8 mouse cellular contexts compared by ENCODE assay signal in genomic region chr16:91541573-91542081, GRCm38 (mm10). TPM values are rescaled to one million over a fixed set of nuclear protein-coding genes. Genes with fewer than 3 reads are reported as not detected.
DNase-seq lines count a peak whose midpoint lies in the region; ATAC-seq lines count a peak whose summit lies in the region.

No protein-coding gene starts in this region.

- H3K4me3 ChIP-seq in neural tube, embryonic 12.5 days: no peak overlapping the region
- no peak overlapping the region for H3K4me3 ChIP-seq in neural tube, embryonic 14.5 days (ENCODE audit: low read depth, low read length)

- H3K9me3 ChIP-seq in neural tube, embryonic 12.5 days: no peaks in the 10 kb centered on the region
- H3K9me3 ChIP-seq in neural tube, embryonic 14.5 days (ENCODE audit: control insufficient read depth, low read length): no peaks in the 10 kb centered on the region

- no peak overlapping the region for H3K9ac ChIP-seq in neural tube, embryonic 12.5 days
- H3K9ac ChIP-seq in neural tube, embryonic 14.5 days (replicated peaks; ENCODE audit: low read depth, low read length): no peak overlapping the region

- H3K4me2 ChIP-seq in neural tube, embryonic 12.5 days (replicated peaks): peak overlapping the region; percentile 24; the same call in 1 of the 2 replicates
- peak overlapping the region; percentile 27; the same call in 1 of the 2 replicates for H3K4me2 ChIP-seq in neural tube, embryonic 14.5 days (ENCODE audit: low read depth, low read length)

- H3K27ac ChIP-seq in neural tube, embryonic 12.5 days: no peak overlapping the region
- no peak overlapping the region for H3K27ac ChIP-seq in neural tube, embryonic 14.5 days (ENCODE audit: low read depth, low read length)

- H3K36me3 ChIP-seq in neural tube, embryonic 12.5 days: no peaks in the 10 kb centered on the region
- no peaks in the 10 kb centered on the region for H3K36me3 ChIP-seq in neural tube, embryonic 14.5 days (ENCODE audit: control insufficient read depth, insufficient read depth, low read length)

- WGBS in neural tube, embryonic 12.5 days: 41% methylated on average over 10 of the region's 10 CpGs
- WGBS in neural tube, embryonic 14.5 days: 41% methylated on average over 10 of the region's 10 CpGs

- DNase-seq in adrenal gland, postnatal 14 days: peak; percentile 38
- no peak for DNase-seq in adrenal gland, adult 18-20 months (ENCODE audit: low spot score in 2 of 2)
- no peak for DNase-seq in neural tube, embryonic 10.5 days (ENCODE audit: extremely low spot score, low spot score)
- peak; percentile 56 to 81 for DNase-seq in layer of hippocampus, postnatal 14 days (ENCODE audit: low spot score in 2 of 2)
- DNase-seq in ovary, postnatal 10 days (ENCODE audit: low spot score): no peak
- no peak for DNase-seq in spleen, postnatal 4 days (ENCODE audit: low spot score in 2 of 2)

- ATAC-seq in neural tube, embryonic 12.5 days (ENCODE audit: low FRiP score, low read depth): no peak
- no peak; the same call in 1 of the 2 replicates for ATAC-seq in neural tube, embryonic 14.5 days (ENCODE audit: low read depth)

- H3K4me1 ChIP-seq in neural tube, embryonic 12.5 days: peaks cover 5% of the 10 kb centered on the region; the same call in 1 of the 2 replicates
- no peaks in the 10 kb centered on the region for H3K4me1 ChIP-seq in neural tube, embryonic 14.5 days (ENCODE audit: control insufficient read depth, insufficient read depth, low read length)

- H3K27me3 ChIP-seq in neural tube, embryonic 12.5 days (replicated peaks): no peaks in the 10 kb centered on the region
- no peaks in the 10 kb centered on the region for H3K27me3 ChIP-seq in neural tube, embryonic 14.5 days (ENCODE audit: control insufficient read depth, insufficient read depth, low read length)

RNA-seq across cellular contexts. Expression of gene Ifngr2, which starts 5.2 kb away (rescaled TPM):
- total RNA-seq in adrenal gland, postnatal 14 days (2021): 27.7 and 30.8 TPM in 2 replicates
- 10 to 100 TPM; 20.2 to 27.6 TPM for total RNA-seq in adrenal gland, adult 18-20 months (2021)
- polyA plus RNA-seq in neural tube, embryonic 12.5 days (2016; fragmentation: Nextera tagmentation; extraction: Ambion mirVana): 46.9 TPM in 2 replicates
- total RNA-seq in layer of hippocampus, postnatal 14 days (2021): 10 to 100 TPM; 82.4 to 87.0 TPM
- polyA plus RNA-seq in neural tube, embryonic 14.5 days (2014; fragmentation: Nextera tagmentation; extraction: Ambion mirVana): 99.9 and 102 TPM in 2 replicates

RNA-seq across cellular contexts. Expression of gene Tmem50b, which starts 56.0 kb away (rescaled TPM):
- total RNA-seq in adrenal gland, postnatal 14 days (2021): 45.6 and 48.0 TPM in 2 replicates
- total RNA-seq in adrenal gland, adult 18-20 months (2021): 10 to 100 TPM; 60.2 to 73.8 TPM
- 58.0 and 58.5 TPM in 2 replicates for polyA plus RNA-seq in neural tube, embryonic 12.5 days (2016; fragmentation: Nextera tagmentation; extraction: Ambion mirVana)
- total RNA-seq in layer of hippocampus, postnatal 14 days (2021): 100 to 1,000 TPM; 126 to 142 TPM
- 113 and 118 TPM in 2 replicates for polyA plus RNA-seq in neural tube, embryonic 14.5 days (2014; fragmentation: Nextera tagmentation; extraction: Ambion mirVana)

RNA-seq across cellular contexts. Expression of gene Ifnar1, which starts 56.6 kb away (rescaled TPM):
- total RNA-seq in adrenal gland, postnatal 14 days (2021): 80.3 and 82.7 TPM in 2 replicates
- total RNA-seq in adrenal gland, adult 18-20 months (2021): 10 to 100 TPM; 53.5 to 55.4 TPM
- 55.2 and 56.5 TPM in 2 replicates for polyA plus RNA-seq in neural tube, embryonic 12.5 days (2016; fragmentation: Nextera tagmentation; extraction: Ambion mirVana)
- 10 to 100 TPM; 59.9 to 66.3 TPM for total RNA-seq in layer of hippocampus, postnatal 14 days (2021)
- 48.3 and 52.6 TPM in 2 replicates for polyA plus RNA-seq in neural tube, embryonic 14.5 days (2014; fragmentation: Nextera tagmentation; extraction: Ambion mirVana)

Comparison
In these comparisons a context has a peak if more than half of its experiments do, and no peak if none do; other contexts are left out.
1. DNase-seq: peak in adrenal gland, postnatal 14 days (single experiment) and layer of hippocampus, postnatal 14 days (2 of 2); none in adrenal gland, adult 18-20 months (0 of 2), neural tube, embryonic 10.5 days (single experiment), ovary, postnatal 10 days (single experiment) and spleen, postnatal 4 days (0 of 2).